Mouse (Mus musculus) cerebellum, postnatal 14 days (tissue): ENCODE measurements around the gene Rps6ka2.
"Not testable (repeated sequence)": the region's sequence is repeated elsewhere in the genome, so short reads cannot be mapped to it uniquely, and the experiment has no call there.

Source experiments
- DNase-seq, 2 experiments: peaks; one replicate each; pipeline ENCODE4 v3.0.0; 2021; ENCODE audit warnings: mixed read lengths in 2 of 2

Rps6ka2 gene

DNA sequence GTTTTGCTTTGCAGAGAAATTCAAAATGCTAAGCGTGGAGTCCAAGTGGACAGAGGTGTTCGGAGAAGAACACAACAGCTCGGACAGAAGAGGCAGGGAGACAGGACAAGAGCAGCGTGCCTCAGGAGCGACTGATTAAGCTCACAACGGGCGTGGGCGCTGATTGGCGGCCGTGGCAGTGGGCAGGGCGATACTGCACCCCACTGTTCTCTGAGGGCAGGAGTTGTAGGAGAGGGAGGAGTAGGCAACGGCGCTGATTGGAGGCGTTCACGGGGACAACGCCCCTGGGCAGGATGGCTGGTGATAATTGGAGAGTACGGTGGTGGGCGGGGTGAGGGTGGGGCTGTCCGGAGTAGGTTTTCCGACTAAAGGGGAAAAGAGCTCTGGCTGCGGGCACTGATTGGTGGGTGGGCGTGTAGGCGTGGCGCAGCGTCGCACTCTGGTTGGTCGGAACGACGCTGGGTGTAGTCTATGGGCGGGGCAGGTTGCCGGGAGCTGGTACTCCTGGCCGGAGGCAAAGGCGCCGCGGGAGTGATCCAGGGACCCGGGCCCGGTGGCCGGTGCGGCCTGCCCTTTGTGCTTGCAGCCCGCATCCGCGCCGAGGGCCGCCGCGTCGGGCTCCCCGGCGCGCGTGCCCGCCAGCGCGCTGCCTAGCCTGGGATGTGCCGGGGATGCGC is at the start of gene Rps6ka2:
TSS of gene Rps6ka2 (plus strand) at position 489 of the 677 bp plus-strand sequence.
- peak; percentile 97 for DNase-seq

- not testable (repeated sequence) for DNase-seq
These were observed 49.1 kb upstream of the Rps6ka2 start for GRCm38 (mm10) chr17:7120835-7121234.

DNA sequence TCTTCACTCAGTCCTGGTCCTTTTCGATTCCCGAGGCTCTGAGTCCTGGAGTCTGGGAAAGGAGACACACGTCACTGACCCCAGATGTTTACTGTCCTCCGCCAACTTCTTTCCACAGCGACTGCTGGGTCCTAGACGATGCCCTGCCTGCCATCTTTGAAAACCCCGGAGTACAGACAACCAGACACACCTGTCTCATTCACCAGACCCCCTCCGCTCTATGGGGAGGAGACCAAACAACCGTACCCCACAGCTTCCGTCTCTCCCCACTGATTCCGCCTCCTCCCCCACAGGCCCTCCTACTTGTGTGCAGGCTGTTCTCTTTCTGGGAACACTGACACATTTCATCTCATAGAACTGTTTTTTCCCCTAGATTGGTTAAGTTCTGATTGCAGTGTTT is 47.4 kb upstream of the Rps6ka2 start:
- not testable (repeated sequence) for DNase-seq

DNA sequence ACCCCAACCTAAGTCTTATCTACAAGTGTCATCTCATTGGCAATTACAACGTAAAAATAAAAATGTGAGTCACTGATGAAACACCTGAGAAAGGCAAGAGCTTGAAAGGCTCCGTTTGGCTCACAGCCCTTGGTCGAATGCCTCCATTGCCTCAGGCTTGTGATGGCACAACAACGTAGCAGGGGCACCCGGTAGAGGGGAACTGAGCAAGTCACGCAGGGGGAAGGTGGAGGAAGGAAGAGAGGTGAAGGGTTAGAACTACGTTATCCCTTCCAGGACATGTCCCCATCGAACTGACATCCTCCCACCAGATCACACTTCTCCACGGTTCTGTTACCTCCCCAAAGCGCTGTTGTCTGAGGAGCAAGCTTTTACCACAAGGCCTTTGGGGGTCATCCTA is 43.4 kb upstream of the Rps6ka2 start:
- not testable (repeated sequence) for DNase-seq

- DNase-seq, result not testable (repeated sequence)
These were observed 35.9 kb upstream of the Rps6ka2 start for GRCm38 (mm10) chr17:7134002-7134401.

DNA sequence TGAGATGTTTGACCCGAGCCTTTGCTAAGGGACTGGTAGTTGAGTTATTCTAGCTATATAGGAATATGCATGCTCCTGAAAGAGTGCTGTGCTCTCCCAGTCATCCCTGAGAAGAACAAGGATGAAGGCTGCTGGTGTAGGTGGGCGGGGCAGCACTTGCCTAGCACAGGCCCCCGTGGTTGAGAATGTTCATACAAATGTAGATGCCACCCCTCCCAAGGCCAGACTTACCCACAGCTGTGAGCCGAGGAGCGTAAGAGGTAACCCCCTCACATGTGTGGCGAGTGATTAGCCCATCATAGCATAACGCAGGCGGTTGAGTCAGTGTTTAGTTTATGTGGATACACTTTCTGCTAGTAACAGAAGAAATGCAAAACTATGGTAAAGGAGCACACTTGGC is 34.6 kb upstream of the Rps6ka2 start:
- DNase-seq, result not testable (repeated sequence)

GRCm38 (mm10) chr17:7138186-7138925 is 31.6 kb upstream of the Rps6ka2 start:
- DNase-seq, result no peak

GRCm38 (mm10) chr17:7140399-7141174 is 29.3 kb upstream of the Rps6ka2 start:
- no peak for DNase-seq

DNA sequence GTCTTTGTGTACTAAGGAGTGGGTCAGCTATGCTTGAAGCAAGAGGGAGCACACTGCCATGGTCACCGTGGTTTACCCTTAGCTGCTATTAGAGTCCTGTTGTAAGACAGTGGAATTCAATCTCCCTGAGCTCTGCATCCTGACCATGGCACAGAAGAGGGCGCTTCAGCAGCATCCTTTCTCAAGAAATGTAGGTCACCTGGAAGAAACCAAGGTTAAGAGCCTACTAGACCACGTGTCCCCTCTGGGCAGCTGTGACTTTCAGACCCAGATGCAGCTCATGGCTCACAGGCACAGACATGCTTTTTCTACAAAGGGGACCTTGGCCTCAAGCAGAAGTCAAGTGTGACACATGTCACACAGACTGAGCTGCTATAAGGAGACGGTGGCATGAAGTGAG is 27.5 kb upstream of the Rps6ka2 start:
- peak in 1 of 2 experiments; percentile 25 for DNase-seq

DNA sequence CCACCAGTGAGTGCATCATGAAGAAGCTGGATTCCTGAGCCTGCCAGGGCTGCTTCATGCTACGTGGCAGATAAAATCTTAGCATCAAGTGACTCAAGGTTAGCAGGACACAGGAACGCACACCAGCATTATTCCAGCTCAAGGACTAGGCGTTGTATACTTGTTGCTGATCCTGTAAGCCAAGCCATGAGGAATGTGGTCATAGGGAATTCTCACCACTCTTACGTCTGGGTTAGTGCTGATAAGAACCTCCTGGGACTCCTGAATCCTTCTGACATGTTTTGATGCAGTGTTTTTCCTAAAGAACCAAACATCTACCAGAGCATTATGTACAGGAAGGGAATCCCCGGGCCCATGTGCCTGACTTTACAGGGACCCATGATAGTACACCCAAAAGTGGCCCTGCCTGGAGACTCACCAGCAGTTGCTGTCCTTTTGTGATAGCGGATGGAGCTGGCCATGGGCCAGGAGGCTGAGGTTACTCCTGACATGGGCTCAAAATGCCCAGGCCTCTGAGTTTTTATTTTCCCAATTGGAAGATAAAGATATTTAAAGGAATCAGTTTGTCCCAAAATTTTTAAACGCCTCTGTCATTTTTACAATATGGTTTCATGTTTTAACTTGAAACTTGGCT is 25.9 kb upstream of the Rps6ka2 start:
- peak; percentile 28 to 52 for DNase-seq

GRCm38 (mm10) chr17:7145373-7146058 is 24.4 kb upstream of the Rps6ka2 start:
- DNase-seq, result no peak

DNA sequence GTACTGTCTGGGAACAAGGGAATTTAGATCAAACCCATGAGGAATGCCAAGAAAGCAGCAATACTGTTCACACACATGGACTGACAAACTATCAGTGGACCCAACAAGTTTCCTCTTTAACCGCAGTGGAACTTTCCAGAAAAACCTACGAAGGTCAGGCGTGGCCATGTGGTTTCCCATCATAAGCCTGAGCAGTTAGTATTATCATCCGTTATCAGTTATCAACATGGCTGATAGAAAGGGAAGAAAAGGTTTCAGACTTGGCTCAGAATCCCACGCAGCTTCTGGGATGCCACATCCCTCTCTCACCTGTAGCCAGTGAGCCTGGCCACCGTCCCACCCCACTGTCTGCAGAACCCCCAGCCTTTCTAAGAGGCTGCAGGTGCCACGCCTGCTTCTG is 23.4 kb upstream of the Rps6ka2 start:
- DNase-seq, result no peak

DNA sequence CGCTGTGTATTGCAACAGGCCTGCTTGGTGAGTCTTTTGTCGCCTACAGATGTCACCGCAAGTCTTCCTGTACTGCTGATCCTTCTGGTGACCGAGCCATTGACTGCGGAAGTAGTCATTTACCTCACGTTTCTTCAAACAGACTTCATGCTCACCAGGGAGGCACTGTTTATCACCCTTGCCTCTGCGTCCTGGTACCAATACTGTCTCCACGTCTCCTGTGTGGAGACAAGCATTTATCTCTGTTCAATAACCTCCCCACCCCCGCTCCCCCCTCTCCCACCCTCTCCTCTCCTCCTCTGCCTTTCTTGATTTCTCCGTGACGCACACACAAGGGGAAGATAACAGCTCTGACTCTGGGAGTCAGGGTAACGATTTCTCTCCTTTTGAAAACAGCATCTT is 22.0 kb upstream of the Rps6ka2 start:
- DNase-seq, result no peak

DNA sequence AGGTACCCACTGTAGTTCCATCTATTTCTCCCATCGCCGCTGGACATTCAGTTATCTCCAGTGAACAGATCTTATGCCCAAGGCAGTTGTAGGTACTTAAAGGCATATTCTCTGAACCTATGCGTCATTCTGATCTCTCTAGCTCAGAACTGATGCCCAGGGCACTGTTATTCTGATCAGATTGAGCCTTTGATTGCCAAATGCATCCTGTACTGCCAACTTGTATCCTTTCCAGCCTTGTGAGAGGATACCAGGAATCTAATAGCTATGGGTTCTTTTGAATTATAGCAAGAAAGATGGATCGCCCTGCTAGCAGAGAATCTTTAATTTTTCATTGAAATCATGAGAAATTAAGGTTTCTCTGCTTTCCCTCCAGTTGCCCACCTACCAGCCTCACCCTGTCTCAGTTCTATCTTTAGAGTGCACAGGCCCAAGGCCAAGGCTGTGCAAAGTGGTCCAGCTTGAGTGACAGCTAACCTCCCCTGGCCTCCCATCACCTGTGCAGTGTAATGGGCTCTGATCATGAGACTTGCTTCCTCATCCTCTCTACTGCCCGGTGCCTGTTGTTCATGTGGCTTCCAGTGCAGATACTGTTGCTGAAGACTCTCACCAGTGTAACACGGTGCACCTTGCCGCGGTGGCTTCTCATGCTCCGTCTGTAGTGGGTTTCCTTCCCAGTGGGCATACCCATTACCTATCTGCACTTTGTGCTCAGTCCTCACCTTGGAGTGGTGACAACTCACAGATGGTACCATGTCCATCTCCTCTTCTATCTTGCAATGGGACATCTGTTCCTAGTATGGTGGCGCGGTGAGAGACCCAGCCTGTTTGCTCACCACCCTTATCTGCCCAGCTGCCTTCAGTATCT is 20.4 kb upstream of the Rps6ka2 start:
- DNase-seq, result peak; percentile 69 to 79

DNA sequence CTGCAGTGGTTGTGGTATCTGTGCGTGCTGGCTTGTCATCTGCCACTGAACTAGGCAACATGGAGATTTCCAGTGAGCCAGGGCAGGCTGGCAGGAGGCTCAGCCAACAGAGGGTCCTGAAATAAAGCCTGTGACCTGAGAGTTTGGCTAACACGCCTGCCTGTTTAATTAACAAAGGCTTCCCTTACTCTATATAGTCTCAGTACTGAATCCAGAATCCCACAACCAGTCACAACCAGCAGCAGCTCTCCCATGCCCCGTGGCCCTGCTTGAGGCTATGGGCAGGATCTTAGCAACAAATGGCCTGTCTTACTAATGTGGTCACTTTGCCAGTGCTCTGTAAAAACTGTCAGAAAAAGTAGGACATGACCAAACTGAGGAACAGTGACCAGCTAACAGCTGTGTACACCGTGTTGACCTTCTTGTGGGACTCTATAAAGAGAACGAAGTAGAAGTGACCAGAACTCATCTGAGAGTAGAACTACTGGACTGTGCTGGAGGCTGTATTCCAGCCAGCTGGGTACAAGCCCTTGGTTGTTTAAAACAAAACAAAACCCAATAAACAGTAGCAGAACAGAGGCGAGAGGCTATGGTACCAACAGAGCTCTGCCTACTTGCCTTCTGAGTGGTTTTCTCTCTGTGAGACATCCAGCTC is 18.3 kb upstream of the Rps6ka2 start:
- no peak for DNase-seq

DNA sequence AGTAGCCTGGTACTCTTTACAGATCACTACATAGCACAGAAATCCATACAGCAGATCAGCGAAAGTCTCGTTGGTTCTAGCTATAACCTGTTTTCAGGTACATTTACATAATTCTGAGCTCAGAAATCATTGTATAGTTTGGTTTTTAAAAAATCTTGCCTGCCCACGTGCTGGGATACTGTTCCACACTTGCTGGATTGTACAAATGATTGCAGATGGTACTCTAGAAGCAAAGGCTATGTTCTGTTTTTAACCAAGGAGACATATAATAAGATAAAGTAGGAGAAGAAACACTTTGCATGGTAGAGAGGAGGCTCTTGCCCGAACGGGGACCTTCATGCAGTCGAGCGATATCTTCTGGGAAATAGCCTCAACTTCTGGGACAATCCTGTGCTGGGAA is 17.3 kb upstream of the Rps6ka2 start:
- DNase-seq, result no peak

DNA sequence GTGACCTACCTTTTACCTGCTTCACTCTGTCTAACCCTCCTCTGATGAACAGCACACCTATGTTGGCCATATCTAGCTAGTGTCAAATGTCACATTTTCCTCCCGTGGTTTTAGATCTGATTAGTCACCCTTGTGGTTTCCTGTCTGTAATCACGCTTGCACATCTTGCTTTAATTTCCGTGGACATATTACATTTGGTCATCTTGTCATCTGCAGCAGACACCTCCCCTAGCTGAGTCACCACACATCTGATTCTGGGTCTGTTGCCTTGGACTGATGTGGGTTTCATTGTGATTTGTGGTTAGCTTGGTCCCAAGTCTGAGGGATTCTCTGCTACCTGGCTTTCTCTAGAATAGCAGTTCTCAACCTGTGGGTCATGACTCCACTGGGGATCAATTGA is 6.0 kb upstream of the Rps6ka2 start:
- DNase-seq, result no peak

DNA sequence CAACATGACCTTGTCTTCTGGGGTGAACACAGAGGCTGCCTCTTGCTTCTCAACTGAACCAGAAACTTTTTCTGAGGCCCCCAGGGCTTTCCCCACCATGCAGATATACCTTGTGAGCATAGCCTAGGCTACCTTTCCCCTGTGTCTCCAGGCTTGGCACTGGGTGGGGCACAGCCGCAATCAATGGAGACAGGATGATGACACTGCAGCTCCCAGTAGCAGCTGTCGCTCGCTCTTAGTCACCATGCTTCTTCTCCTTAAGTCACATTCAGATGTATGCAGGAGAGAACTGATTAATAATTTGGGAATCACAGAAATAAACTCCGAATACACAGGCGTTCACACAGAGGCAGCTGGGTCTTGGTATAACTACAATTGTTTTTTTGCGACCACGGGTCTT is 4.4 kb upstream of the Rps6ka2 start:
- DNase-seq, result no peak

DNA sequence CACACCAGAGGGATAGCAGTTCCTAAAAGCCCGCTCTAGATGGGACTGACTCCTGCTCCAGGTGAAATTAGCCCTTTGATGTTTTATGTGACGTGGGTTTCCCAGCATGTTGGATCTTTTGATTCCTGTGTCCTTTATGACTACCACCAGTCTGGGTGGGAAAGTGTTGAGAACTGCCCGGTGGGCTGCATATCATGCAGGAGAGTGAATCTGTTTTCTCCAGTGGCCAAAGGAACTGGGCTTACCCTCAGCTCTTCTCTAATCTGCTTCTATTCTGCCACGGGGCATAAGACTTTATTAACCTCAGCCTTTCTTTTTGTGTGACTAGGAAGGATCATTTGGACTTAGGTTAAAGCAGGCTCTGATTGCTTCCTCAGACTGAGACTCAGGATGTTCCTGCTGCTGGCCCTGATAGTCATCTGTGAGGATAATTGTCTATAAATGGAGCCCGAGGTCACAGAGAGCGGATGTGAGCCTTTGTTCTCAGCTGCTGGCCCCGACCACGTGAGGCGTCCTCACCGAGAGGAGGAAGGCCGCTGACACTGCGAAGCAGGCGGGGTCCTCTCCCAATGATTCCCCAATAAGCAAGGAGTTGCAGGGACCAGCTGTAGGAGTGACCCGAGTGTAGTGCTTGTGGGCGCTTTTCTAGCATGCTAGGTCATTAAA is 821 bp upstream of the Rps6ka2 start:
- DNase-seq, result peak in 1 of 2 experiments; percentile 66
